Mouse (Mus musculus): ENCODE measurements around the gene Thap3. TPM values are rescaled to one million over a fixed set of nuclear protein-coding genes. Genes with fewer than 3 reads are reported as not detected.

Gene Thap3
- polyA plus RNA-seq, 1 experiment from 2014 or later = 6.8 TPM

DNA sequence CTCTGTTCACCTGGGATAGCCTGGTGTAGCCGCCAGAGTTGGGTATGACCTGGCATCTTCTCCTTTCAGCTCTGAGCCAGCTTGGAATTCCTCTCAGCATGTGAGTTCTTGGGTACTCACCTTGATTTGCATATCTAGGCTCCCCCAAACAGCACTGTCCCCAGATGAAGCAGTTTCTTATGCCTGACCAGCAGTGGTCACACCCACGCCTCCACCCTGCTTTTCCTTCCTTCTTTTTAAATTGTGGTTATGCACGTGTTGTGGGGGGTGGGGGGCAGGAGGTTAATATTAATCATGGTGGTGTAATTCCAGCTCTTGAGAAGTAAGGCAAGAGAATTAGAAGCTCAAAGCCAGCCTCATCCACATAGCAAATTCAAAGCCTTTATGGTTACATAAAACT lies 26.0 kb downstream of the Thap3 start:
- H3K4me2 ChIP-seq (ENCODE audit: low read depth, low read length) = no peak overlapping the region
- H3K27ac ChIP-seq (ENCODE audit: low read depth) = peak overlapping the region; percentile 58; the same call in 1 of the 2 replicates
- peaks cover 52% of the 10 kb centered on the region for H3K4me1 ChIP-seq (ENCODE audit: insufficient read depth)
- 42% methylated on average over 3 of the region's 3 CpGs for WGBS (ENCODE audit: insufficient replicate concordance)
- H3K27me3 ChIP-seq (ENCODE audit: insufficient read depth, low read length) = no peaks in the 10 kb centered on the region
- ATAC-seq (no peak), DNase-seq (no peak)
- H3K9ac ChIP-seq (replicated peaks) = 0 out of 2 replicates have a peak overlapping the region, but pooled peaks have one; percentile 8
- H3K4me3 ChIP-seq (ENCODE audit: low read depth, low read length) = no peak overlapping the region
- peaks cover 46% of the 10 kb centered on the region for H3K36me3 ChIP-seq (replicated peaks; ENCODE audit: insufficient read depth, low read length)
- H3K9me3 ChIP-seq (ENCODE audit: low read length) = no peaks in the 10 kb centered on the region
- peak; percentile 27; the same call in 1 of the 2 replicates for TF ChIP-seq EP300 (IDR thresholded peaks at IDR 0.05; ENCODE audit: low read depth)
- TF ChIP-seq CTCF (IDR thresholded peaks at IDR 0.05; ENCODE audit: low read depth) = no peak

DNA sequence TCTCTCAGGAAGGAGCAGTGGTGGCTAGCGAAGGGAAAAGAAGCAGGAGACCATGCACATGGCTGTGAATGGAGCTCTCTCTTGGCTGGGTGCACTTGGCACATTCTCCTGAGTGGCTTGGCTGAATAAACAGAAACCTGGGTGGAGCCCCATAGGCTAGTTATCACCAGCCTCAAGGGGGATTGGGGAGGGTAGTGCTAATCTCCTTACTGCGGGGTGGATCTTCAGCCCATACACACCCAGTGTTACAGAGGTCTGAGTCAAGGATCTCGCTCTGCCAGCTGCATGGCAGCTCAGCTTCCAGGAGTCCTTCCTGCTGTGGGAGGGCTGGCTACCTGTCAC lies 28.3 kb downstream of the Thap3 start:
- TF ChIP-seq EP300 (IDR thresholded peaks at IDR 0.05; ENCODE audit: low read depth) (peak; percentile 92), CTCF (IDR thresholded peaks at IDR 0.05; ENCODE audit: low read depth) (peak; percentile 11; the same call in 1 of the 2 replicates)
- WGBS (ENCODE audit: insufficient replicate concordance) = 51% methylated on average over 3 of the region's 3 CpGs
- peaks cover 63% of the 10 kb centered on the region for H3K4me1 ChIP-seq (ENCODE audit: insufficient read depth)
- H3K9me3 ChIP-seq (ENCODE audit: low read length) = no peaks in the 10 kb centered on the region
- peaks cover 56% of the 10 kb centered on the region for H3K36me3 ChIP-seq (replicated peaks; ENCODE audit: insufficient read depth, low read length)
- no peak overlapping the region for H3K4me3 ChIP-seq (ENCODE audit: low read depth, low read length)
- peak overlapping the region; percentile 97 for H3K27ac ChIP-seq (ENCODE audit: low read depth)
- ATAC-seq (peak; percentile 96), DNase-seq (peak; percentile 71)
- no peaks in the 10 kb centered on the region for H3K27me3 ChIP-seq (ENCODE audit: insufficient read depth, low read length)
- peak overlapping the region; percentile 64 for H3K9ac ChIP-seq (replicated peaks)
- peak overlapping the region; percentile 28 for H3K4me2 ChIP-seq (ENCODE audit: low read depth, low read length)

DNA sequence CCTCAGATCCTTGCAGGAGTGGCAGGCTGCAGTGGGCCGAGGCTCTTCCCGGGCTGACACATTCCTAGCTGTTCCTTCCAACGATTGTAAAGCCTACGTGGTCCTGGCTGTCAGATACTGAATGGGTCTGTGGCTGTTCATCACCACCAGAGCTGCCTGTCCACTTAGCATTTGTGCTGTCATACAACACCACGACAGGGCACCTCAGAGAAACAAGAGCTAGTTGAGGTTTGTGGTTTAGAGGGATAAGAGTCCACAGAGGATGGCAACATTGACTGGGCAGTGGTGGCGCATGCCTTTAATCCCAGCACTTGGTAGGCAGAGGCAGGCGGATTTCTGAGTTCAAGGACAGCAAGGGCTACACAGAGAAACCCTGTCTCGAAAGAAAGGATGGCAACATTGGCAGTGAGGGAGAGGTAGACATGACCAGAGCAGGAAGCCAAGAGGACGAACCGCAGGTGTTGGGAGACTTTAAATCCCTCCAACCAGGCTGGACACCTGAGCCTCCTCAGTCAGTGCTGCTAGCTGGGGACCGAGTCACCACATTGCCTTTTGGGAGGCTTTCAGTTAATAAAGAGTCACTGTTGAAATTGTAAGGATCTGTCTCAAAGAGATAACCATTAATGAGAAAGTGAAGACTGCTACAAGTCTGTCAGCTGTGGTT lies 28.8 kb downstream of the Thap3 start:
- 60% methylated on average over 11 of the region's 11 CpGs for whole genome bisulfite sequencing (ENCODE audit: insufficient replicate concordance)
- H3K4me3 ChIP-seq (ENCODE audit: low read depth, low read length) = no peak overlapping the region

DNA sequence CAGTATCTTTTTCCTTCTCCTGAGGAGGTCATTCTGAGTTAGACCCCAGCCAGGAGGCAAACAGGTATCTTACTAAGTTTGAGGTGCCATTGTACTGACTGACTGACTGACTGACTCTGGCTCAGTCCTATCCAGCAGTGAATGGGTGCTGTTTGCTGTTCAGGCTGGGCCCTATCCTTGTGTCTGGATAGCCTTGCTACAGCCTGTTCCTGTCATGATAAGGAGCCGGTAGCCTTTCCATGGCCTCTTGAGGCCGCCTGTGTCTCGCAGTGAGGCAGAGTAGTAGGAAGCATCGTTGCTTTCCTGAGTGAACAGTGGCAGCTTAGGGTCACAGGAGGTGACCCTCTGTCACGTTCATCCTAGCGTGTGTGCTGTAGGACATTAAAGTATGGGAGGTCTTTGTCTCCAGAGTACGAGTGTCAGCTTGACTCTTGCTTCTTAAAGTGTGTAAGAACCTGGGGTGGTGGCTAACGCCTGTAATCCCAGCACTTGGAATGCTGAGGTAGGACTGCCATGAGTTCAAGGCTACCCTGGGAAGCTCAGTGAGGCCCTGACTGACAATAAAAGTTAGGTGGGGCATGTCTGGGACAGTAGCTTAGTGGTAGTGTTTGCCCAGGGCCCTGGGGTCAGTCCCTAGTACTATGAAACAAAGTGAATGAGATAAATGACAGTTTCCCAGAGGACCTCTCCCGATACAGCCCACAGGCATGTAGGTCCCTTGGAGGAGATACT lies 31.0 kb downstream of the Thap3 start:
- TF ChIP-seq CTCF (IDR thresholded peaks at IDR 0.05; ENCODE audit: low read depth) (peak; percentile 38), EP300 (IDR thresholded peaks at IDR 0.05; ENCODE audit: low read depth) (peak; percentile 86)
- peaks cover 55% of the 10 kb centered on the region for H3K4me1 ChIP-seq (ENCODE audit: insufficient read depth)
- no peaks in the 10 kb centered on the region for H3K27me3 ChIP-seq (ENCODE audit: insufficient read depth, low read length)
- H3K27ac ChIP-seq (ENCODE audit: low read depth) = peak overlapping the region; percentile 74
- DNase-seq (peak; percentile 51), ATAC-seq (peak; percentile 68)
- no peak overlapping the region for H3K4me3 ChIP-seq (ENCODE audit: low read depth, low read length)
- H3K9ac ChIP-seq (replicated peaks) = peak overlapping the region; percentile 5
- 58% methylated on average over 9 of the region's 9 CpGs for WGBS (ENCODE audit: insufficient replicate concordance)
- no peaks in the 10 kb centered on the region for H3K9me3 ChIP-seq (ENCODE audit: low read length)
- no peak overlapping the region for H3K4me2 ChIP-seq (ENCODE audit: low read depth, low read length)
- peaks cover 55% of the 10 kb centered on the region for H3K36me3 ChIP-seq (replicated peaks; ENCODE audit: insufficient read depth, low read length)

More for the DNA sequence above, 28.8 kb downstream of the Thap3 start:
- Histone ChIP-seq H3K4me2 (ENCODE audit: low read depth, low read length) (peak overlapping the region; percentile 28), H3K36me3 (replicated peaks; ENCODE audit: insufficient read depth, low read length) (peaks cover 53% of the 10 kb centered on the region), H3K27me3 (ENCODE audit: insufficient read depth, low read length) (no peaks in the 10 kb centered on the region), H3K27ac (ENCODE audit: low read depth) (peak overlapping the region; percentile 97), H3K9ac (replicated peaks) (peak overlapping the region; percentile 64), H3K9me3 (ENCODE audit: low read length) (no peaks in the 10 kb centered on the region), H3K4me1 (ENCODE audit: insufficient read depth) (peaks cover 63% of the 10 kb centered on the region)
- ATAC-seq (peak; percentile 27), DNase-seq (no peak)
- TF ChIP-seq CTCF (IDR thresholded peaks at IDR 0.05; ENCODE audit: low read depth) (no peak), EP300 (IDR thresholded peaks at IDR 0.05; ENCODE audit: low read depth) (no peak)

DNA sequence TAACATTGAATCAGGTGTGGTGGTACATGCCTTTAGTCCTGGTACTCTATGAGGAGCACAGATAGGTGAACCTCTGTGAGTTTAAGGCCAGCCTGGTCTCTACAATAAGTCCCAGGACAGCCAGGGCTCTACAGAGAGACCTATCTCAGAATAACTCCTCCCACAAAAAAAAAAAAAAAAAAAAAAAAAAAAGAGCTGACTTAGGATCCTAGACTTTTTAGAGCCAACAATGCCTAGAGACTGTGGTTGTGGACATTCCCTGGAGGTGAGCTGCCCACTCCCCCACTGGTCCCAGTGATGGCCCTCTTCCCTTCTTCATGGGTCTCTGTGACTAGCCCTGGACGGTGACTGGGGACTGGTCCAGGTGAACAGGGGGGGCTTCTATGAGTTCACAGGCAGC lies 33.0 kb downstream of the Thap3 start:
- H3K9ac ChIP-seq (replicated peaks) = no peak overlapping the region

DNA sequence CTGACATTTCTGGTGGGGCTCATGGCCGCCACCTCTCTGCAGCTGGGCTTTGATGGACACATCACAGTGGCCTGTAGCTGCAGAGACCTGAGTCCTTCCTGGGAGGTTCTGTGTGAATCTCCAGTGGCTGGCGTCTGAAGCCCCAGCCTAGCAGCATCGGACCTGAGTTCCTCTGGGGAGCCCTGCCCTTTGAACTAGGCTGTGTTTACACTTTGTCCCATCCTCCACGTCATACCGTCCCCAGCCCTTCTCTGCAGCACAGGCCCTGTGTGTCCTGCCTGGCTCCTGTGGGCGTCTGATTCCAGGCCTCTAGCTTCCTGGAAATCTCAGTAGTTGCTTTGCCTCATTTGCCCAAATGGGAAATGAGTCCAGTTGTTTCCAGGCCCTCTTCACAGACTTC lies 35.6 kb downstream of the Thap3 start:
- H3K4me3 ChIP-seq (ENCODE audit: low read depth, low read length) = no peak overlapping the region
- no peak for TF ChIP-seq CTCF (IDR thresholded peaks at IDR 0.05; ENCODE audit: low read depth)
- no peak for TF ChIP-seq EP300 (IDR thresholded peaks at IDR 0.05; ENCODE audit: low read depth)
- peak; percentile 45 for DNase-seq
- 55% methylated on average over 6 of the region's 6 CpGs for WGBS (ENCODE audit: insufficient replicate concordance)
- peak; percentile 70 for ATAC-seq
- peak overlapping the region; percentile 58 for H3K27ac ChIP-seq (ENCODE audit: low read depth)
- no peaks in the 10 kb centered on the region for H3K9me3 ChIP-seq (ENCODE audit: low read length)
- H3K4me2 ChIP-seq (ENCODE audit: low read depth, low read length) = 0 out of 2 replicates have a peak overlapping the region, but pooled peaks have one; percentile 33
- H3K36me3 ChIP-seq (replicated peaks; ENCODE audit: insufficient read depth, low read length) = peaks cover 54% of the 10 kb centered on the region
- peaks cover 14% of the 10 kb centered on the region; the same call in 1 of the 2 replicates for H3K4me1 ChIP-seq (ENCODE audit: insufficient read depth)
- no peak overlapping the region; the same call in 1 of the 2 replicates for H3K9ac ChIP-seq (replicated peaks)
- H3K27me3 ChIP-seq (ENCODE audit: insufficient read depth, low read length) = no peaks in the 10 kb centered on the region

More for the DNA sequence above, 33.0 kb downstream of the Thap3 start:
- DNase-seq = no peak
- H3K9me3 ChIP-seq (ENCODE audit: low read length) = no peaks in the 10 kb centered on the region
- H3K4me3 ChIP-seq (ENCODE audit: low read depth, low read length) = no peak overlapping the region
- no peaks in the 10 kb centered on the region for H3K27me3 ChIP-seq (ENCODE audit: insufficient read depth, low read length)
- no peak for TF ChIP-seq CTCF (IDR thresholded peaks at IDR 0.05; ENCODE audit: low read depth)
- TF ChIP-seq EP300 (IDR thresholded peaks at IDR 0.05; ENCODE audit: low read depth) = no peak
- peaks cover 60% of the 10 kb centered on the region for H3K36me3 ChIP-seq (replicated peaks; ENCODE audit: insufficient read depth, low read length)
- no peak for ATAC-seq
- H3K4me1 ChIP-seq (ENCODE audit: insufficient read depth) = peaks cover 38% of the 10 kb centered on the region
- 86% methylated on average over 1 of the region's 1 CpGs for WGBS (ENCODE audit: insufficient replicate concordance)
- H3K27ac ChIP-seq (ENCODE audit: low read depth) = peak overlapping the region; percentile 18; the same call in 1 of the 2 replicates
- no peak overlapping the region for H3K4me2 ChIP-seq (ENCODE audit: low read depth, low read length)

Data from liver, postnatal 0 days (tissue).